Mouse (Mus musculus) neural tube, embryonic 14.5 days (tissue): ENCODE measurements around the gene Exoc1. TPM values are rescaled to one million over a fixed set of nuclear protein-coding genes. Genes with fewer than 3 reads are reported as not detected.

Experiments used
- ATAC-seq: fragments of 200-750 bp; cut with Nextera tagmentation; 2 replicates; pipeline ENCODE4 v1.8.0; 2017; ENCODE audit warnings: low read depth, mild to moderate bottlenecking, moderate TSS enrichment, moderate library complexity
- H3K27ac ChIP-seq: fragments of 300-500 bp; sonication (generic); 2 replicates; pipeline ENCODE4 v1.5.1; 2014; ENCODE audit warnings: low read depth, mild to moderate bottlenecking, control low read depth, low read length, moderate library complexity, mixed read lengths
- H3K27me3 ChIP-seq: fragments of 300-500 bp; sonication (generic); 2 replicates; pipeline ENCODE4 v1.6.1; 2014; ENCODE audit warnings: low read length; ENCODE audit not compliant: control insufficient read depth, insufficient read depth
- H3K36me3 ChIP-seq: fragments of 300-500 bp; sonication (generic); 2 replicates; pipeline ENCODE4 v1.6.1; 2014; ENCODE audit warnings: low read length, mixed read lengths; ENCODE audit not compliant: control insufficient read depth, insufficient read depth
- H3K4me1 ChIP-seq: fragments of 300-500 bp; sonication (generic); 2 replicates; pipeline ENCODE4 v1.6.1; 2014; ENCODE audit warnings: low read length; ENCODE audit not compliant: control insufficient read depth, insufficient read depth
- H3K4me2 ChIP-seq: fragments of 300-500 bp; sonication (generic); 2 replicates; pipeline ENCODE4 v1.6.1; 2014; ENCODE audit warnings: mild to moderate bottlenecking, low read depth, low read length, control low read depth
- H3K4me3 ChIP-seq: fragments of 300-500 bp; sonication (generic); 2 replicates; pipeline ENCODE4 v1.5.1; 2014; ENCODE audit warnings: low read depth, low read length, control low read depth, mixed read lengths
- H3K9ac ChIP-seq: fragments of 300-500 bp; sonication (generic); replicated peaks from 2 replicates; pipeline ENCODE4 v1.6.1; 2014; ENCODE audit warnings: low read depth, mild to moderate bottlenecking, control low read depth, low read length, mixed read lengths
- H3K9me3 ChIP-seq: fragments of 300-500 bp; sonication (generic); 2 replicates; pipeline ENCODE4 v1.6.1; 2016; ENCODE audit warnings: low read length; ENCODE audit not compliant: control insufficient read depth
- WGBS: fragments of 180-500 bp; shearing (Covaris S2); extraction: QIAGEN DNeasy Blood & Tissue Kit; methylation state at CpG from one replicate; pipeline ENCODE4 v1.1.7; 2014; 5-methylcytosine and 5-hydroxymethylcytosine counted together
- polyA plus RNA-seq: library from polyadenylated mRNA; unstranded; fragments of >200 nt; fragmentation: Nextera tagmentation; extraction: Ambion mirVana; gene quantifications from 2 replicates; pipeline ENCODE4 v1.2.1, GENCODE M21; 2014

Gene Exoc1
- polyA plus RNA-seq, 1 experiment from 2014 or later, result 73.4 TPM

- no peaks in the 10 kb centered on the region for H3K27me3 ChIP-seq
- peaks cover 33% of the 10 kb centered on the region for H3K36me3 ChIP-seq
- WGBS, result 83% methylated on average over 1 of the region's 1 CpGs
- no peak overlapping the region for H3K4me3 ChIP-seq
- H3K9me3 ChIP-seq, result no peaks in the 10 kb centered on the region
- no peak overlapping the region for H3K9ac ChIP-seq
- ATAC-seq, result no peak
- no peak overlapping the region for H3K4me2 ChIP-seq
- H3K4me1 ChIP-seq, result no peaks in the 10 kb centered on the region
- H3K27ac ChIP-seq, result no peak overlapping the region
These were observed 7.1 kb downstream of the Exoc1 start for GRCm38 (mm10) chr5:76536231-76536630.

DNA sequence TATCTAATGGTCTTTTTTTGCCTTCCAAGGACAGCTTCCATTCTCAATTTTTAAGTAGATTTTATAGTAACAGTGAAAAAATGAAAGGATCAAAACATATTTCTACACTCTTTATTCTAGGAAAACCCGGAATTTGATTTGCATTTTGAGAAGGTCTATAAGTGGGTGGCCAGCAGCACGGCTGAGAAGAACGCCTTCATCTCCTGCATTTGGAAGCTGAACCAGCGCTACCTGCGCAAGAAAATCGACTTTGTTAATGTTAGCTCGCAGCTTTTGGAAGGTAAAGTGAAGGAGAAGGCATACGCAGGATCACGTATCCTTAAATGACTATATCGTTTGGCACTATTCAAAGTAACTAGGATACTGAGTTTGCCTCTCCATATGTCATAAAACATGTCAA, 8.5 kb downstream of the Exoc1 start:
- H3K36me3 ChIP-seq, result peaks cover 38% of the 10 kb centered on the region
- ATAC-seq, result no peak
- WGBS, result 97% methylated on average over 10 of the region's 10 CpGs

GRCm38 (mm10) chr5:76540181-76540580, 11.1 kb downstream of the Exoc1 start:
- Histone ChIP-seq H3K4me2 (no peak overlapping the region), H3K4me1 (no peaks in the 10 kb centered on the region), H3K36me3 (peaks cover 61% of the 10 kb centered on the region), H3K27ac (no peak overlapping the region), H3K9me3 (no peaks in the 10 kb centered on the region), H3K27me3 (no peaks in the 10 kb centered on the region), H3K4me3 (no peak overlapping the region), H3K9ac (no peak overlapping the region)
- ATAC-seq, result no peak
- 61% methylated on average over 8 of the region's 8 CpGs for WGBS

More for the DNA sequence above, 8.5 kb downstream of the Exoc1 start:
- Histone ChIP-seq H3K4me3 (no peak overlapping the region), H3K9ac (no peak overlapping the region), H3K4me2 (no peak overlapping the region), H3K4me1 (no peaks in the 10 kb centered on the region), H3K27ac (no peak overlapping the region), H3K27me3 (no peaks in the 10 kb centered on the region), H3K9me3 (no peaks in the 10 kb centered on the region)

DNA sequence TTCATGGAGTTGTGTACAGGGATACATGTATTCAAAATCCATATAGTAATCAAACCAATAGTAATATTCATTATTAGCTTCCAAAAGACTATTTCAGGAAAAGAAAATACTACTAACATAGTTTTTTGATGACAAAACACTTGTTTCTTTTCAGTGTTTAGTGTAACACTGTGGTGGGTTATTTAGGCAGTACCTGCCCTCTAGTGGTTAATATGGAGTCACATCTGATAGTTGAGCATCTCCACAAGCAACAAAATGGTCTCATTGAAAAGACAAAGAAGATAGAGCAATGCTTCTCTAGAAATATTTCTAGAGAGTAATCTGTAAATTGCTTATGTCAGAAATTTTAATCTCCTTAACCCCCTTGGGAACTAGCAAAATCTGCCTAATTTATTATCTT, 11.7 kb downstream of the Exoc1 start:
- no peaks in the 10 kb centered on the region for H3K27me3 ChIP-seq
- no peak overlapping the region for H3K27ac ChIP-seq
- H3K4me3 ChIP-seq, result no peak overlapping the region
- no peaks in the 10 kb centered on the region for H3K9me3 ChIP-seq
- ATAC-seq, result no peak
- H3K9ac ChIP-seq, result no peak overlapping the region
- no peaks in the 10 kb centered on the region for H3K4me1 ChIP-seq
- peaks cover 59% of the 10 kb centered on the region for H3K36me3 ChIP-seq
- H3K4me2 ChIP-seq, result no peak overlapping the region

DNA sequence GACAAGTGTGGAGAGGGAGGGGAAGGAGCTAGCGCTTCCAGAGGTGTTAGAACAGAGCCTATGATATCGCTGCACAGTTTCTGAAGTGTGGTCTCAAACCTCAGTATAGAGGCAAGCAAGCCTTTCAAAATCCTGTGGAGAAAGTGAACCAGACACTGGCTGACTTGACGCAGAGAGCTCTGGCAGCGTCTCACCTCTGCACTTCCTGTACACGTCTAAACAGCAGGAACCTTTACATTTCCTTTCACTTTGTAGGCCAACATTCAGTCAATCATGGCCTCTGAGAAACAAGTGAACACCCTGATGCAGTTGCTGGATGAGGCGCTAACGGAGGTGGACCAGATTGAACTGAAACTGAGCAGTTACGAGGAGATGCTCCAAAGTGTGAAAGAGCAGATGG, 14.1 kb downstream of the Exoc1 start:
- ATAC-seq, result no peak
- 96% methylated on average over 8 of the region's 8 CpGs for whole genome bisulfite sequencing
- H3K9me3 ChIP-seq, result no peaks in the 10 kb centered on the region
- no peak overlapping the region for H3K4me2 ChIP-seq
- no peak overlapping the region for H3K27ac ChIP-seq
- H3K4me1 ChIP-seq, result no peaks in the 10 kb centered on the region
- H3K4me3 ChIP-seq, result no peak overlapping the region
- peaks cover 43% of the 10 kb centered on the region for H3K36me3 ChIP-seq
- no peak overlapping the region for H3K9ac ChIP-seq
- H3K27me3 ChIP-seq, result no peaks in the 10 kb centered on the region

- 91% methylated on average over 8 of the region's 8 CpGs for WGBS
- no peak overlapping the region for H3K27ac ChIP-seq
- H3K4me1 ChIP-seq, result no peaks in the 10 kb centered on the region
- no peak overlapping the region for H3K9ac ChIP-seq
- H3K27me3 ChIP-seq, result no peaks in the 10 kb centered on the region
- H3K36me3 ChIP-seq, result peaks cover 14% of the 10 kb centered on the region
- H3K4me3 ChIP-seq, result no peak overlapping the region
- no peak overlapping the region for H3K4me2 ChIP-seq
- no peaks in the 10 kb centered on the region for H3K9me3 ChIP-seq
- ATAC-seq, result no peak
These were observed 21.3 kb downstream of the Exoc1 start for GRCm38 (mm10) chr5:76550426-76550825.

DNA sequence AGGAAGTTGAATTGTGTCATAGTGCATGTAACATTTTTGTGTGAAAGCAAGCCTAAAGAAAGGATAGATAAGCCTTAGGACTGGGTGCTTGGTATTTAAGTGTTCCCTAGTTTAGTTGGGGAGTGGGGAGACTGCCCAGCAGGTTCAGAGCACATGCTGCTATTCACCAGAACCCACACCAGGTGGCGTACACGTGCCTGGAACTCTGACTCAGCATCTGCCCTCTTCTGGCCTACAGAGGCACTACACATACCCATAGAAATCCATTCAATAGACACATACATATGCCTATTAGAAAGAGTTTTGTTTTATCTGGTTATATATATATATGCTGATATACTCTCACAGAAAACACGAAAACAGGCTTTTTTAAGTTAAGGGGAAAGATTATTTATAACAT, 36.2 kb downstream of the Exoc1 start:
- H3K27me3 ChIP-seq, result no peaks in the 10 kb centered on the region
- WGBS, result 40% methylated on average over 3 of the region's 3 CpGs
- no peak overlapping the region for H3K4me3 ChIP-seq
- H3K27ac ChIP-seq, result no peak overlapping the region
- no peak overlapping the region for H3K9ac ChIP-seq
- H3K9me3 ChIP-seq, result no peaks in the 10 kb centered on the region
- H3K4me1 ChIP-seq, result no peaks in the 10 kb centered on the region
- H3K4me2 ChIP-seq, result no peak overlapping the region
- ATAC-seq, result no peak
- peaks cover 33% of the 10 kb centered on the region for H3K36me3 ChIP-seq

DNA sequence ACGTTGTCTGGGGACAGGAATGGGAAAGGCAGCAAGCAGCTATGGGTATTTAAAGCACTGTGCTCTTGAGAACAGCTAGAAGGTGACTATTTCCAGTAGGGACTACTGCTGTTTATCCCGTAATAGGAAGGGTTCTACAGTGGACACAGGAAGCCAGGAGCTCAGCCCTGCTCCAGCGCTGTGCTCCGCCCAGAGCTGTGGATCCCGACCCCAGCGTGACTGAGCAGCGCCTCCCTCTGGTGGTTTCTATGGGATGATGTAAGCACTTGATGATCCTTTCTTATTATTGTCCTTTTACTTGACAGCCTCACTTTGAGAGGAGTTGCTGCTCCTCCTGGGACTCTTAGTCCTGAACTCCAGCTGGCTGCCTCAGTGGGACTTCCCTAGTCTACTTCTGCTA, 45.1 kb downstream of the Exoc1 start:
- no peak overlapping the region for H3K9ac ChIP-seq
- no peaks in the 10 kb centered on the region for H3K4me1 ChIP-seq
- H3K27me3 ChIP-seq, result no peaks in the 10 kb centered on the region
- H3K4me2 ChIP-seq, result no peak overlapping the region
- no peak overlapping the region for H3K4me3 ChIP-seq
- peaks cover 7% of the 10 kb centered on the region; the same call in 1 of the 2 replicates for H3K36me3 ChIP-seq
- 82% methylated on average over 7 of the region's 7 CpGs for WGBS
- no peak overlapping the region for H3K27ac ChIP-seq
- H3K9me3 ChIP-seq, result no peaks in the 10 kb centered on the region
- no peak for ATAC-seq

- ATAC-seq, result no peak
- WGBS, result 83% methylated on average over 3 of the region's 3 CpGs
- Histone ChIP-seq H3K36me3 (no peaks in the 10 kb centered on the region), H3K27ac (no peak overlapping the region), H3K9ac (no peak overlapping the region), H3K27me3 (no peaks in the 10 kb centered on the region), H3K4me2 (no peak overlapping the region), H3K4me1 (no peaks in the 10 kb centered on the region), H3K9me3 (no peaks in the 10 kb centered on the region), H3K4me3 (no peak overlapping the region)
These were observed 47.9 kb downstream of the Exoc1 start for GRCm38 (mm10) chr5:76577026-76577425.

DNA sequence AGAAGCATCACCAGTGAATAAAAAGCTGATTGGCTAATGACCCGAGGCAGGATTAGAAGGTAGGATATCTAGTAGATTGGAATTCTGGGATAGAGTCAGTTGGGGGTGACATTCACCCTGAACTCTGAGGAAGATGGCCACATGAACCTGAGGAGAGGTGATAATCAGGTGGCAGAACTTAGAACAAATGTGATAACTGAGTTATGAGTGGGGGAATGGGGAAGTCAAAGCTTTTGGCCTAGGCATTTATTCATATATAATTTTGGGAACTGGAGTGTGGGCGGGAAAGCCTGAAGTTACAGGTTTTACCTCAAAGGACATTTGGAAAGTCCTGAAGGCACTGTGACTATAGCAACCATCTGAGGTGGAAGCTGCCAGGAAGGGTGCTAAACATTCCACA, 56.3 kb downstream of the Exoc1 start:
- Histone ChIP-seq H3K4me2 (no peak overlapping the region), H3K4me3 (no peak overlapping the region), H3K27ac (no peak overlapping the region), H3K27me3 (no peaks in the 10 kb centered on the region), H3K36me3 (no peaks in the 10 kb centered on the region), H3K9ac (no peak overlapping the region), H3K9me3 (no peaks in the 10 kb centered on the region), H3K4me1 (no peaks in the 10 kb centered on the region)
- WGBS, result 83% methylated on average over 2 of the region's 2 CpGs
- no peak for ATAC-seq
